Mouse (Mus musculus) neural tube, embryonic 12.5 days (tissue): ENCODE measurements at regions not wholly inside any gene's neighbourhood (a gene's known extent, or its start where the extent isn't known, plus 50 kb on each side); places are given as distances from the start of the nearest gene placed in this dataset.
A peak's percentile ranks its signal among the peaks of the same experiment; 100 is the strongest.

Experiments used
- ATAC-seq: fragments of 200-750 bp; cut with Nextera tagmentation; 2 replicates; pipeline ENCODE4 v1.8.0; 2017; ENCODE audit warnings: low read depth, mild to moderate bottlenecking, moderate TSS enrichment, moderate library complexity; ENCODE audit not compliant: low FRiP score
- H3K27ac ChIP-seq: fragments of 300-500 bp; sonication (generic); 2 replicates; pipeline ENCODE4 v1.5.1; 2016
- H3K27me3 ChIP-seq: fragments of 300-500 bp; sonication (generic); replicated peaks from 2 replicates; pipeline ENCODE4 v1.6.1; 2016; ENCODE audit warnings: mild to moderate bottlenecking
- H3K36me3 ChIP-seq: fragments of 300-500 bp; sonication (generic); 2 replicates; pipeline ENCODE4 v1.6.1; 2016; ENCODE audit warnings: mild to moderate bottlenecking
- H3K4me1 ChIP-seq: fragments of 300-500 bp; sonication (generic); 2 replicates; pipeline ENCODE4 v1.6.1; 2016
- H3K4me2 ChIP-seq: fragments of 300-500 bp; sonication (generic); replicated peaks from 2 replicates; pipeline ENCODE4 v1.6.1; 2016; ENCODE audit warnings: mild to moderate bottlenecking
- H3K4me3 ChIP-seq: fragments of 300-500 bp; sonication (generic); 2 replicates; pipeline ENCODE4 v1.5.1; 2016
- H3K9ac ChIP-seq: fragments of 300-500 bp; sonication (generic); 2 replicates; pipeline ENCODE4 v1.6.1; 2016; ENCODE audit warnings: mild to moderate bottlenecking
- H3K9me3 ChIP-seq: fragments of 300-500 bp; sonication (generic); 2 replicates; pipeline ENCODE4 v1.6.1; 2016; ENCODE audit warnings: mild to moderate bottlenecking
- WGBS: fragments of 180-500 bp; shearing (Covaris S2); methylation state at CpG from one replicate; pipeline ENCODE4 v1.1.7; 2016; 5-methylcytosine and 5-hydroxymethylcytosine counted together

DNA sequence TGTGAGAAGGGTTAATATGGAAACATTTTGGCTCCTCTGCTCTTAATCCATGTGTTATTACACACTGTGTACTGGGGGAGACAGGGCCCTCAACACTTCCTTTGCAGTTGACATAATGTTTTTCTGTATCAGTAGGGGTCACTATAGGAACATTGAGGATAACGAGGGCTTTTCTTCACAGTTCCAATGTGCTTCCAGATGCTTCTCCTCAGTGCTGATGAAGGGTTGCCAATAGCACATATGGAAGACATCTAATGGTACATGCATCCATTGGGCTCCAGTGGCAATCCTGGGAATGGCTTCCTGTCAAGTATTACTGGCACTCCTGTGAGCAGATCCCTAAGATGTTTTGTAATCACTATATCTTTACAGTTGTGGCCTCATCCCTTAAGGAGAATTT lies 62.1 kb downstream of the Naa11 start:
- Histone ChIP-seq H3K27me3 (no peaks in the 10 kb centered on the region), H3K9ac (no peak overlapping the region), H3K36me3 (no peaks in the 10 kb centered on the region), H3K4me1 (no peaks in the 10 kb centered on the region), H3K4me3 (no peak overlapping the region), H3K4me2 (no peak overlapping the region), H3K9me3 (no peaks in the 10 kb centered on the region), H3K27ac (no peak overlapping the region)
- ATAC-seq, result no peak
- WGBS, result 47% methylated on average over 1 of the region's 1 CpGs

DNA sequence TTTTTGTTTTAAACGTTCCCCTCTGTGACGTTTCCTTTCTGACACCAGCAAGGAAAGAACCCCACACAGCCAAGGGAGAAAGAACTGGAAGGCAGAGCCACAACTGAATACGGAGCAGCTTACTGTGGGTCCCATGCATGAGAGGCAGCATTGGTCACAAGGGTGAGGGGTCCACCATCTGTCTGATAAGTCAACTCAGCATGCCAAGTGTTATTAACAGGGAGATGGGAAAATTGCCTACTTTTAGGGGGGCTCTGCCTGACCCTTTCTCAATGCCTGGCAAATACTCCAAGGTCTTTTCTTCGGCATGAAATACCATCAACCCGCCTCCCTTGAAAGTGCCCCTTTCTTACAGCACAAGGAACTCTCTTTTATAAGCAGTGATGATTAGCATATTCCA lies 66.3 kb downstream of the Naa11 start:
- 79% methylated on average over 5 of the region's 5 CpGs for whole genome bisulfite sequencing
- Histone ChIP-seq H3K4me3 (no peak overlapping the region), H3K4me1 (no peaks in the 10 kb centered on the region), H3K27me3 (no peaks in the 10 kb centered on the region), H3K9ac (no peak overlapping the region), H3K36me3 (no peaks in the 10 kb centered on the region), H3K4me2 (no peak overlapping the region), H3K9me3 (no peaks in the 10 kb centered on the region), H3K27ac (no peak overlapping the region)
- ATAC-seq, result no peak

DNA sequence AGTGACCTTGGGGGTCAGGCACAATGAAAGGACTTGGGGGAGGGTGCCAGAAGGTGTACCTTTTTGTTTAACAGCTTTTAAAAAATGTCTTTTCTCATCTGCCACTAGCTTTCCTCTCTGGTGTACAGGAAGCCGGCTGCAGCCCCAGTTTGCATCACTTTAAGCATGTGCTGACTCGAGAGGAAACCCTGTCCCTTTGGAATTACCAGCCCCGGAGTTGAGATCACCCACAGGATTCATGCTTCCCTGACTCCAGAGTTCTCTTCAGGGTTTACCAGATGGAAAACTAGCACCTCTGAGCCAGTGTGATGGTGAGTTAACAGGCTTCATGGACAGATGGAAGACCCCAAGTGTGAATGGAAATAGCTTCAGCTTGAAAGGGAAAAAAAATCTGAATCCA lies 68.3 kb downstream of the Naa11 start:
- no peak for ATAC-seq
- Histone ChIP-seq H3K36me3 (no peaks in the 10 kb centered on the region), H3K27ac (no peak overlapping the region), H3K4me3 (no peak overlapping the region), H3K9me3 (no peaks in the 10 kb centered on the region), H3K9ac (no peak overlapping the region), H3K27me3 (no peaks in the 10 kb centered on the region), H3K4me2 (no peak overlapping the region), H3K4me1 (no peaks in the 10 kb centered on the region)
- 57% methylated on average over 3 of the region's 3 CpGs for WGBS

DNA sequence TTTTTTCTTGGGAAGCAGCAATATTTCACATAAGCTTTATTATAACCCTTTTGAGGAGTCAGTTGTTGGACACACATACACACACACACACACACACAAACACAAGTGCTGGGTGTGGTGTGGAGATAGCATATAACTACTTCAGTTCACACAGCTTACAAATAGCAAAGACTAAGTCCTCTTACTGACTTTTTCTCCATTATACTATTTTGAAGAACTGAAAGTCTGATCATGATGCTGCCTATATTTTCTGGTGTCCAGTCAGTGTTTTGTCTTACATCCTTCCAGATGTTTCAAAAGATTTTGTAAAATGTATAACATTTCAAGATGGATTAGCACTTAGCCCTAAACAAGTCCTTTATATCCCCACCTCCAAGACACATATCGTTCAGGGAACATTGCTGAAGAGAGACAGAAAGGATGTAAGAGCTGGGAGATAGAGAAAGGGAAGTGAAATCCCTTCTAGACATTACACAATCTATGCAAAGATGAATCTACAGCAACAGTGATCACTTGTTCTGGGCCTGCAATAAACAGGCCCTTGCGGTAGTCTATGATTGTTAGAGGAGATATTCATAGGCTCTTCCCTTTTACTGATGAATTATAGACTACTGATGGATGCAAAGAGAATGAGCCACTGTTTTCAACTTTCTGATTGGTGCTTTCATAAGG lies 72.2 kb downstream of the Naa11 start:
- no peak for ATAC-seq
- no peaks in the 10 kb centered on the region for H3K36me3 ChIP-seq

DNA sequence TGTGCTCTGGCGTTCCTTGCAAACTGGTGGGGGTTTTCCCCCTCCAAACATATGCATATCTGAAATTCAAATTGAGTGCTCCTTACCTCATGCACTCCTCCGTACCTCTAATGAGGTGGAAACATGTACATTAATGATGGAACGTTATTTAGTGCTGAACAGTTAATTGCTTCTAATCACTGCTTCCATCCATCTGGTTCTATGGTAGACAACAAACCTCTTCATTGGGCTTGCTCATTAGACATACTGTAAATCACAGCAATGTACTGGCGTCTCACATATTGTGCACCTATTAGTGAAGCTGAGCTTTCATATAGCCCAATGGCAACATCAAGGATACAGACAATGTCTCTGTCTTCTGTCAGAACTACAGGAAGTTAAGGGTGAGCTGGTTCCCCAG lies 85.3 kb downstream of the Naa11 start:
- H3K4me1 ChIP-seq, result no peaks in the 10 kb centered on the region
- H3K9ac ChIP-seq, result no peak overlapping the region
- WGBS, result 78% methylated on average over 4 of the region's 4 CpGs
- H3K9me3 ChIP-seq, result no peaks in the 10 kb centered on the region
- no peak overlapping the region for H3K4me3 ChIP-seq
- no peak overlapping the region for H3K27ac ChIP-seq
- H3K27me3 ChIP-seq, result no peaks in the 10 kb centered on the region
- no peak overlapping the region for H3K4me2 ChIP-seq
- H3K36me3 ChIP-seq, result no peaks in the 10 kb centered on the region
- ATAC-seq, result no peak

More for the DNA sequence above, 72.2 kb downstream of the Naa11 start:
- H3K4me3 ChIP-seq, result no peak overlapping the region
- H3K27me3 ChIP-seq, result no peaks in the 10 kb centered on the region
- no peak overlapping the region for H3K9ac ChIP-seq
- WGBS, result 89% methylated on average over 2 of the region's 2 CpGs
- H3K4me2 ChIP-seq, result no peak overlapping the region
- H3K27ac ChIP-seq, result no peak overlapping the region
- no peaks in the 10 kb centered on the region for H3K4me1 ChIP-seq
- no peaks in the 10 kb centered on the region for H3K9me3 ChIP-seq

DNA sequence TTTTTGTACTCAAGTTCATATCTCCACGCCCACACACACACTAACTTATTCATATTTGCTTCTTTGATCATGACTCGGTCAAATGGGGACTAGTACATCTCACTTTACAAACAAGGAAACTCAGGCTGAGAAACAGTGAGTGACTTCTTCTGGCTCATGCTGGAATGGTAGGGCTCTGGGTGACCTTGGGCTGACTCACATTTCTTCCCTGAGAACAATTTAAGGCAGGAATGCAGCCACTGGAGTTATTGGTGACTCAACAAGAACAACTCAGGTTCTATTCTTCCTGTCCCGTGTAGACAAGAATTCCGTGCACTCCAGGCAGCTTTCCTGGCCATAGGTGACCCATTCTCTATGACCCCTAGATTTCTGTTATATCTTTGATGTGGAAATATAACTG lies 87.3 kb downstream of the Naa11 start:
- no peak overlapping the region for H3K27ac ChIP-seq
- H3K4me1 ChIP-seq, result 0 out of 2 replicates have a peak, but pooled peaks cover 3% of the 10 kb centered on the region
- no peaks in the 10 kb centered on the region for H3K27me3 ChIP-seq
- no peaks in the 10 kb centered on the region for H3K36me3 ChIP-seq
- ATAC-seq, result no peak
- H3K9ac ChIP-seq, result no peak overlapping the region
- H3K4me2 ChIP-seq, result no peak overlapping the region
- no peak overlapping the region for H3K4me3 ChIP-seq
- H3K9me3 ChIP-seq, result no peaks in the 10 kb centered on the region
- WGBS, result 91% methylated on average over 4 of the region's 4 CpGs

DNA sequence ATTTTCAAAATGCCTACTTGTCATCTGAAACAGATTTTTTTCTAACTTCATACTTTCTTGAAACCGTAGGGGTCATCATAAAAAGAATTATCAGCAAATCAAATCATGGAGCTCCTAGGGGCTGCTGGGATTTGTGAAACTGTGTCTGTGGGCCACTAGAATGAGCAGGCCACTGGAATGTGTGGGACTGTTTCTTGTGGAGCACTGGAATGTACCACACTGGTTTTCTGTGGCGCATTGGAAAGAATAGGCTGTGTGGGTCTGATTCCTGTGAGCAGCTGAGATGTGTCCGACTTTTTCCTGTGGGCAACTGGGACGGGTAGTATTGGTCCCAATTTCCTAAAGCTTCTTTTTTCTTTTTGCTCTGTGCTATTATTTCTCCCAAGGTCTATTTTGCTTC lies 90.6 kb downstream of the Naa11 start:
- Histone ChIP-seq H3K36me3 (no peaks in the 10 kb centered on the region), H3K9me3 (no peaks in the 10 kb centered on the region), H3K4me3 (no peak overlapping the region), H3K4me1 (0 out of 2 replicates have a peak, but pooled peaks cover 3% of the 10 kb centered on the region), H3K9ac (no peak overlapping the region), H3K27me3 (no peaks in the 10 kb centered on the region), H3K27ac (no peak overlapping the region), H3K4me2 (no peak overlapping the region)
- no peak for ATAC-seq
- 82% methylated on average over 4 of the region's 4 CpGs for WGBS

DNA sequence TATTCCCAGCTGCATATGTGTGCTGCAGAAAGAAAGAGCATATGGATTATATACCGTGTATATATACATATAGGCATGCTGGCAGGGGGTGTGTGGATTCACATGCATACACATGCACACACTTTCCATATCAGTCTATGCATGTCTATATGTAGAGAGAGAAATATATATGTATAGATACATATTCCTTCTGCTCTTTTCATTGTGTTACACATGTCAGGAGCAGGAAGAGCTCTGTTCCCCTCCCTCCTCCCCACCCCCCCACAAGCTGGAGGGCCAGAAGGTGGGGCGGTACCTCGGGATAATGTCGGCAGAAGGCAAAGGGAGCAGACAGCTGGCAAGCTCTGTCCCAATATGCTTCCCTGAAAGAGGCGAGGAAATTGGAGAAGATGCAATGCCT lies 91.3 kb downstream of the Naa11 start:
- Histone ChIP-seq H3K36me3 (no peaks in the 10 kb centered on the region), H3K27me3 (no peaks in the 10 kb centered on the region), H3K4me1 (0 out of 2 replicates have a peak, but pooled peaks cover 3% of the 10 kb centered on the region), H3K4me2 (no peak overlapping the region), H3K27ac (no peak overlapping the region), H3K4me3 (no peak overlapping the region), H3K9me3 (no peaks in the 10 kb centered on the region), H3K9ac (no peak overlapping the region)
- WGBS, result 45% methylated on average over 5 of the region's 5 CpGs
- peak; percentile 37; the same call in 1 of the 2 replicates for ATAC-seq

DNA sequence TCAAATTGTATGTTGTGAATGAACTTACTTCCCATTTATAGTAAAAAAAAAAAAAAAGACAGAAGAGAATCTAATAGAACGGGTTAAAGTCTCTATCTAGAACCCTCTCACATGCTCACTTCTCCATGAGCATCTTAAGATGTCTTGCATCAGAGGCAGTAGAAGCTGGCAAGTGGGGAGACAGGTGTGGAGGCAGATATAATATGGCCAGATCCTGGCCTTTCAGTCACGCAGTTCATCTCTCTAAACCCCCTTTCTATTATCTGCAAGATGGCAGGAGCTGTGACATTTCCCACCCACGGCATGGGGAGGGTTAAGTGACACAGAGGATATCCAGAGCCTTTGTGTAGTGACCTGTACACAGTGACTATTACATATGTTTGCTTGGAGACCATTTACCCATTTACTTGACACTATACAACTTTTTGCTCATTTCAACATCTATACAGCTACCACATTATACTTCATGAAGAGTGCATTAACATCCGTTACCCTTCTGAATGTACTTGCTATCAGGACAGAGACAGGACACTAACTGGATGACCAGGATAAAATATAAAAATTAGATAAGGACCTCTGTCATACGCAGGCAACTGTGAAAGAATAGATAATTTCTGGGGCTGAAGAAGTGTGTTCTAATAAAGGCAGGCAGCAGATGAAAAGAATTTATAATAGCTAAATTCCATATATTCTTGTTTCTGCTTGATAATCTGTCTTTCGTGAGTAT lies 91.9 kb downstream of the Naa11 start:
- Histone ChIP-seq H3K4me2 (no peak overlapping the region), H3K4me3 (no peak overlapping the region), H3K36me3 (no peaks in the 10 kb centered on the region), H3K9me3 (no peaks in the 10 kb centered on the region), H3K27me3 (no peaks in the 10 kb centered on the region), H3K4me1 (peaks cover 3% of the 10 kb centered on the region; the same call in 1 of the 2 replicates), H3K9ac (no peak overlapping the region), H3K27ac (no peak overlapping the region)
- no peak for ATAC-seq
- WGBS, result 48% methylated on average over 6 of the region's 6 CpGs

DNA sequence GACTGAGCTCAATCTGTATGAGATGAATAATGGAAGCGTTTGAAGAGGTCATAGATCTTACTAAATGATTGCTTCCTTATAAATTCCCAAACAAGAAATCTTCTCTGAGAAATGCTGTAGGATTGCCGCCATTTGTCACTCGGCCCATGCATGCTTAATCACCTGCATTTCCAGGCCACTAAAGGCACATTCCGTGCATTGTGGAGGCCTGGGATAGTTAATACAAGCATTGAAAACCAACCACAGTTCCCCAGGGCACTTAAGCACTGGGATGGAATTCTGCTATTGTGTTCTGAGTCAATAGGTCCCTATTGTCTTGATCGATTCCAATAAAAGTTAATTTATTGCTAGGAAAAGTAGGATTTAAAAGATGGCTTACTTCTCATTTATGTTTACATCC lies 92.5 kb downstream of the Naa11 start:
- H3K9me3 ChIP-seq, result no peaks in the 10 kb centered on the region
- H3K27ac ChIP-seq, result no peak overlapping the region
- WGBS, result 23% methylated on average over 5 of the region's 5 CpGs
- H3K27me3 ChIP-seq, result no peaks in the 10 kb centered on the region
- H3K4me3 ChIP-seq, result no peak overlapping the region
- 0 out of 2 replicates have a peak, but pooled peaks have one; percentile 25 for ATAC-seq
- H3K9ac ChIP-seq, result no peak overlapping the region
- H3K4me2 ChIP-seq, result no peak overlapping the region
- H3K36me3 ChIP-seq, result no peaks in the 10 kb centered on the region
- H3K4me1 ChIP-seq, result peaks cover 3% of the 10 kb centered on the region; the same call in 1 of the 2 replicates

DNA sequence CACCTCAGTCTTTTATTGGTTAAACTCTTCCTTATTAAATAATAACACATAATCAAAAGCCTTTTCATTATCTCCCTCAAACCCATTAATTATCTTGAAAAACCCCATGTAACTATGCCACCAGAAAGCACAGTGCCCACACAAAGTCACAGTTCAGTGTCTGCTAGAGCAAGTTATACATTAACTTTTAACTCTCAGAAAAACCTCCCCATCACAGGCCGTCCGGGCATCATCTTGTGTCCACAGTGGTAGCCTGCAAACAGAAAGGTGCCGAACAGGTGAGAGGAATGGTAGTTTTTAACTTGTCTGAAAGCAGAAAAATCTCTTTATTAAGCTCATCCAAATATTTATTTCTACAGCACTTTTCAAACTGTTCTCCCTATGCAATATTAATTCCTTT lies 96.0 kb downstream of the Naa11 start:
- no peak overlapping the region for H3K4me3 ChIP-seq
- ATAC-seq, result no peak

DNA sequence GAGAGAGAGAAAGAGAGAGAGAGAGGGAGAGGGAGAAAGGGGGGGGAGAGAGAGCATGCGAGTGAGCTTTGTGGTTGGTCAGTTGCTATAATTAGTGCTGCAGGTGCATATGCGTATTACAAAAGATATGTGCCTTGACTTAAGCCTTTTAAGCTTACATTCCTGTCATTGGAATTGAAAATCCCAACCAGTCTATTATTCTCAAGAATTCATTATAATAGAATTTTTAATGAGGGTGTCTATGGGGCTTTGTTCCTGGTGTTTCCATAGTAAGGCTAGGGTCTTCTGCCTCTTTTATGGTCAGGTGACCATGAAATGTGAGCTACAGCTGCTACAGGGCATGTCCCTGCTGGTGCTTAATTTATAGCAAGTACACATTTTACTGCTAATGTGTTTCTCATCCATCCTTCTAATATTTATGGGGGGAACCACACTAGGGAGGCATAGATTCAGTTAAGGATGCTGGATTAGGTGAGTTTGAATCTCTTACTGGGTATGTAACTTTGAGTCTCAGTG lies 102.0 kb downstream of the Naa11 start:
- Histone ChIP-seq H3K4me3 (no peak overlapping the region), H3K36me3 (no peaks in the 10 kb centered on the region), H3K4me1 (no peaks in the 10 kb centered on the region), H3K9ac (no peak overlapping the region), H3K4me2 (no peak overlapping the region), H3K27me3 (no peaks in the 10 kb centered on the region), H3K9me3 (no peaks in the 10 kb centered on the region), H3K27ac (no peak overlapping the region)
- ATAC-seq, result peak; percentile 87
- 35% methylated on average over 2 of the region's 2 CpGs for WGBS

More for the DNA sequence above, 96.0 kb downstream of the Naa11 start:
- 38% methylated on average over 3 of the region's 3 CpGs for WGBS
- H3K9me3 ChIP-seq, result no peaks in the 10 kb centered on the region
- no peaks in the 10 kb centered on the region for H3K27me3 ChIP-seq
- peaks cover 3% of the 10 kb centered on the region; the same call in 1 of the 2 replicates for H3K4me1 ChIP-seq
- no peaks in the 10 kb centered on the region for H3K36me3 ChIP-seq
- no peak overlapping the region for H3K4me2 ChIP-seq
- H3K27ac ChIP-seq, result no peak overlapping the region
- H3K9ac ChIP-seq, result no peak overlapping the region
